Mouse (Mus musculus): ENCODE measurements at regions not wholly inside any gene's neighbourhood (a gene's known extent, or its start where the extent isn't known, plus 50 kb on each side); places are given as distances from the start of the nearest gene placed in this dataset.
A peak's percentile ranks its signal among the peaks of the same experiment; 100 is the strongest.

- Histone ChIP-seq H3K36me3 (ENCODE audit: insufficient read depth, low read length) (no peaks in the 10 kb centered on the region), H3K4me3 (ENCODE audit: low read length) (no peak overlapping the region), H3K9ac (replicated peaks; ENCODE audit: low read length) (no peak overlapping the region), H3K4me1 (ENCODE audit: insufficient read depth, low read length) (no peaks in the 10 kb centered on the region), H3K27me3 (ENCODE audit: insufficient read depth, low read length) (0 out of 2 replicates have a peak, but pooled peaks cover under 1% of the 10 kb centered on the region), H3K27ac (no peak overlapping the region), H3K9me3 (ENCODE audit: low read length) (no peaks in the 10 kb centered on the region), H3K4me2 (ENCODE audit: low read depth, low read length) (no peak overlapping the region)
- ATAC-seq (no peak), DNase-seq (ENCODE audit: low spot score) (no peak)
- 52% methylated on average over 2 of the region's 2 CpGs for WGBS
- peak; percentile 53 for TF ChIP-seq CTCF (IDR thresholded peaks at IDR 0.05; ENCODE audit: low read depth)
Observed at GRCm38 (mm10) chr10:19412926-19413325, 56.6 kb downstream of the Olig3 start.

GRCm38 (mm10) chr10:19413935-19414334 lies 57.6 kb downstream of the Olig3 start:
- H3K4me2 ChIP-seq (ENCODE audit: low read depth, low read length): no peak overlapping the region
- no peak overlapping the region for H3K4me3 ChIP-seq (ENCODE audit: low read length)
- H3K4me1 ChIP-seq (ENCODE audit: insufficient read depth, low read length): no peaks in the 10 kb centered on the region
- no peak overlapping the region for H3K9ac ChIP-seq (replicated peaks; ENCODE audit: low read length)
- 22% methylated on average over 5 of the region's 5 CpGs for WGBS
- H3K27ac ChIP-seq: no peak overlapping the region
- ATAC-seq: no peak
- TF ChIP-seq CTCF (IDR thresholded peaks at IDR 0.05; ENCODE audit: low read depth): no peak
- no peaks in the 10 kb centered on the region for H3K9me3 ChIP-seq (ENCODE audit: low read length)
- no peaks in the 10 kb centered on the region for H3K27me3 ChIP-seq (ENCODE audit: insufficient read depth, low read length)
- DNase-seq (ENCODE audit: low spot score): no peak
- no peaks in the 10 kb centered on the region for H3K36me3 ChIP-seq (ENCODE audit: insufficient read depth, low read length)

GRCm38 (mm10) chr10:19414834-19415233 lies 58.5 kb downstream of the Olig3 start:
- Histone ChIP-seq H3K4me2 (ENCODE audit: low read depth, low read length) (no peak overlapping the region), H3K4me3 (ENCODE audit: low read length) (no peak overlapping the region), H3K27me3 (ENCODE audit: insufficient read depth, low read length) (no peaks in the 10 kb centered on the region), H3K4me1 (ENCODE audit: insufficient read depth, low read length) (no peaks in the 10 kb centered on the region), H3K36me3 (ENCODE audit: insufficient read depth, low read length) (no peaks in the 10 kb centered on the region), H3K9ac (replicated peaks; ENCODE audit: low read length) (no peak overlapping the region), H3K9me3 (ENCODE audit: low read length) (no peaks in the 10 kb centered on the region), H3K27ac (no peak overlapping the region)
- no peak for DNase-seq (ENCODE audit: low spot score)
- no peak for TF ChIP-seq CTCF (IDR thresholded peaks at IDR 0.05; ENCODE audit: low read depth)
- ATAC-seq: no peak
- 26% methylated on average over 5 of the region's 5 CpGs for WGBS

- Histone ChIP-seq H3K9ac (replicated peaks; ENCODE audit: low read length) (no peak overlapping the region), H3K9me3 (ENCODE audit: low read length) (no peaks in the 10 kb centered on the region), H3K4me1 (ENCODE audit: insufficient read depth, low read length) (no peaks in the 10 kb centered on the region), H3K4me3 (ENCODE audit: low read length) (no peak overlapping the region), H3K27ac (no peak overlapping the region), H3K4me2 (ENCODE audit: low read depth, low read length) (no peak overlapping the region), H3K36me3 (ENCODE audit: insufficient read depth, low read length) (no peaks in the 10 kb centered on the region), H3K27me3 (ENCODE audit: insufficient read depth, low read length) (no peaks in the 10 kb centered on the region)
- no peak for DNase-seq (ENCODE audit: low spot score)
- WGBS: 46% methylated on average over 1 of the region's 1 CpGs
- TF ChIP-seq CTCF (IDR thresholded peaks at IDR 0.05; ENCODE audit: low read depth): no peak
- ATAC-seq: no peak
Observed at GRCm38 (mm10) chr10:19424030-19424429, 67.7 kb downstream of the Olig3 start.

GRCm38 (mm10) chr10:19424961-19425360 lies 68.6 kb downstream of the Olig3 start:
- Histone ChIP-seq H3K36me3 (ENCODE audit: insufficient read depth, low read length) (no peaks in the 10 kb centered on the region), H3K27me3 (ENCODE audit: insufficient read depth, low read length) (no peaks in the 10 kb centered on the region), H3K4me2 (ENCODE audit: low read depth, low read length) (no peak overlapping the region), H3K9ac (replicated peaks; ENCODE audit: low read length) (no peak overlapping the region), H3K4me1 (ENCODE audit: insufficient read depth, low read length) (no peaks in the 10 kb centered on the region), H3K4me3 (ENCODE audit: low read length) (no peak overlapping the region), H3K9me3 (ENCODE audit: low read length) (no peaks in the 10 kb centered on the region), H3K27ac (no peak overlapping the region)
- peak; percentile 58 for DNase-seq (ENCODE audit: low spot score)
- WGBS: 51% methylated on average over 3 of the region's 3 CpGs
- TF ChIP-seq CTCF (IDR thresholded peaks at IDR 0.05; ENCODE audit: low read depth): no peak
- ATAC-seq: no peak

GRCm38 (mm10) chr10:19426835-19427234 lies 70.5 kb downstream of the Olig3 start:
- no peaks in the 10 kb centered on the region for H3K36me3 ChIP-seq (ENCODE audit: insufficient read depth, low read length)
- no peaks in the 10 kb centered on the region for H3K27me3 ChIP-seq (ENCODE audit: insufficient read depth, low read length)
- no peak overlapping the region for H3K9ac ChIP-seq (replicated peaks; ENCODE audit: low read length)
- no peaks in the 10 kb centered on the region for H3K9me3 ChIP-seq (ENCODE audit: low read length)
- no peak overlapping the region for H3K27ac ChIP-seq
- no peak overlapping the region for H3K4me3 ChIP-seq (ENCODE audit: low read length)
- no peak overlapping the region for H3K4me2 ChIP-seq (ENCODE audit: low read depth, low read length)
- ATAC-seq (0 out of 2 replicates have a peak, but pooled peaks have one; percentile 32), DNase-seq (ENCODE audit: low spot score) (peak; percentile 14)
- no peak for TF ChIP-seq CTCF (IDR thresholded peaks at IDR 0.05; ENCODE audit: low read depth)
- no peaks in the 10 kb centered on the region for H3K4me1 ChIP-seq (ENCODE audit: insufficient read depth, low read length)
- WGBS: 60% methylated on average over 3 of the region's 3 CpGs

GRCm38 (mm10) chr10:19432515-19432914 lies 76.2 kb downstream of the Olig3 start:
- H3K4me3 ChIP-seq (ENCODE audit: low read length): no peak overlapping the region
- H3K27ac ChIP-seq: no peak overlapping the region
- ATAC-seq: no peak
- no peak for DNase-seq (ENCODE audit: low spot score)
- H3K4me1 ChIP-seq (ENCODE audit: insufficient read depth, low read length): no peaks in the 10 kb centered on the region
- WGBS: 88% methylated on average over 4 of the region's 4 CpGs
- H3K27me3 ChIP-seq (ENCODE audit: insufficient read depth, low read length): no peaks in the 10 kb centered on the region
- H3K36me3 ChIP-seq (ENCODE audit: insufficient read depth, low read length): no peaks in the 10 kb centered on the region
- H3K9ac ChIP-seq (replicated peaks; ENCODE audit: low read length): no peak overlapping the region
- TF ChIP-seq CTCF (IDR thresholded peaks at IDR 0.05; ENCODE audit: low read depth): no peak
- no peak overlapping the region for H3K4me2 ChIP-seq (ENCODE audit: low read depth, low read length)
- H3K9me3 ChIP-seq (ENCODE audit: low read length): no peaks in the 10 kb centered on the region
